Mouse (Mus musculus) E14TG2a.4 (cell line): ENCODE data around the gene Ap3d1.

ENCODE experiments used
- CTCF ChIP-seq: conservative IDR thresholded peaks from 2 replicates; pipeline ENCODE4 v1.5.1; 2014; ENCODE audit warnings: low read length
- NANOG ChIP-seq: IDR thresholded peaks from 2 replicates; pipeline ENCODE4 v1.6.1; 2014; ENCODE audit warnings: borderline replicate concordance, low read length, mixed read lengths
- POU5F1 ChIP-seq: IDR thresholded peaks from 2 replicates; pipeline ENCODE4 v1.6.1; 2014; ENCODE audit warnings: low read length, borderline replicate concordance

GRCm38 (mm10) chr10:80761821-80762220, 19.8 kb upstream of the Ap3d1 start:
- TF ChIP-seq CTCF (no peak), POU5F1 (no peak), NANOG (no peak)
